Mouse (Mus musculus) gastrocnemius, postnatal 10 days (tissue): ENCODE data around the gene Zfp934. TPM values are rescaled to one million over a fixed set of nuclear protein-coding genes. Genes with fewer than 3 reads are reported as not detected.
"Not testable (repeated sequence)": the region's sequence is repeated elsewhere in the genome, so short reads cannot be mapped to it uniquely, and the experiment has no call there.

Experiments
- DNase-seq: peaks from one replicate; pipeline ENCODE4 v3.0.0; 2021; ENCODE audit warnings: mixed read lengths
- long read RNA-seq, 2 experiments: library from polyadenylated mRNA; stranded (forward); transcript quantifications; one replicate each; pipeline ENCODE4 v2.0.0; 2021
- microRNA-seq, 2 experiments: library from miRNA; unstranded; fragments of <30 nt; microRNA quantifications; one replicate each; pipeline ENCODE4 v1.2.0; 2021
- total RNA-seq, 2 experiments: library from RNA; stranded (reverse); gene quantifications; 2 replicates each; pipeline ENCODE4 v1.2.3; 2021

Zfp934 gene
- total RNA-seq: 1 to 10 TPM; 3.7 to 5.3 TPM
- long read RNA-seq, experiment 1, partial matches to known transcripts: 0 of 3 reads
- long read RNA-seq, experiment 1, other reads (novel, unspliced or antisense): 1 of 3 reads
- long read RNA-seq, experiment 2, partial matches to known transcripts: 0 of 4 reads
- long read RNA-seq, experiment 2, other reads (novel, unspliced or antisense): 4 of 4 reads

GRCm38 (mm10) chr13:62571099-62571498 is at the start of gene Zfp934:
TSS of gene Zfp934 (minus strand) at chr13:62571199.
- DNase-seq: not testable (repeated sequence)

- not testable (repeated sequence) for DNase-seq
Measured at GRCm38 (mm10) chr13:62617449-62617848, 46.5 kb upstream of the Zfp934 start.

- DNase-seq: not testable (repeated sequence)
Measured at GRCm38 (mm10) chr13:62561696-62562095, 9.3 kb downstream of the Zfp934 start.

GRCm38 (mm10) chr13:62558189-62559110 is 12.5 kb downstream of the Zfp934 start, which contains the start of gene Zfp935:
TSS of gene Zfp935 (minus strand) at chr13:62558511.
- DNase-seq: peak; percentile 40

GRCm38 (mm10) chr13:62530129-62530528 is 40.9 kb downstream of the Zfp934 start:
- DNase-seq: not testable (repeated sequence)

DNA sequence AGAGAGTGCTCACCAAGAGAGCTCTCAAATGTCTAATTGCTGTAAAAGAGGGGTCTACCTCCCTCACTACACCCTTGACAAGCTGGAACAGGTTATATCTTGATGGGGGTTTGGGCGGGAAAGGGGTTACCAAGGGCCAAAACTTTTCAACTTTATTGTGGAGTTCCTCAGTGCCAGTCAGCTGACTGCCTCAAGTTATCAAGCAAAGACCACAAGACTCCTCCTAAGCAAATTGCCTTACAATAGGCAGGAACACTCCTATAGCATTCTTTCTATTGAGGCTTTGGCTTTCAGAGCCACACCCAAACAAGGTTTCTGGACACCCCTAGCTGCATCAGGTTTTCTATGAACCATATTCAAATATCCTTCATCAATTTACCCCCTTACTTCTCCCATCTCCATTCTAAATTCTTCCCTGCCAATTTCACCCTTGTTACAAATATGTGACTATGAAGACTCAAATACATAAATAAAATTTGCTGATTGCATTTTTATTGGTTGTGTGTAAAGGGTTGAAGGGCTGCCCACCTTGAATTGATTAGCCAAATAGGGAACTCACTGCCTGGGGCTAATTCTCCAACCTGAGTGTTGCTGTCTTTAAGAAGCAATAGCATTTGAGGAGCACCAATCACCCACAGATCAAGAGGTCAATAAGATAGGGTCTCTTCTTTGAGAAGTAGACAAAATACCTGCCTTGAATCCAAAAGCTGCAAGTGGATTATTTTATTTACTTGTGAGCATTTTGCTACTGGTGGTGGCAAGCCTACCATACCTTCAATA is 60.2 kb downstream of the Zfp934 start:
- DNase-seq: not testable (repeated sequence)

DNA sequence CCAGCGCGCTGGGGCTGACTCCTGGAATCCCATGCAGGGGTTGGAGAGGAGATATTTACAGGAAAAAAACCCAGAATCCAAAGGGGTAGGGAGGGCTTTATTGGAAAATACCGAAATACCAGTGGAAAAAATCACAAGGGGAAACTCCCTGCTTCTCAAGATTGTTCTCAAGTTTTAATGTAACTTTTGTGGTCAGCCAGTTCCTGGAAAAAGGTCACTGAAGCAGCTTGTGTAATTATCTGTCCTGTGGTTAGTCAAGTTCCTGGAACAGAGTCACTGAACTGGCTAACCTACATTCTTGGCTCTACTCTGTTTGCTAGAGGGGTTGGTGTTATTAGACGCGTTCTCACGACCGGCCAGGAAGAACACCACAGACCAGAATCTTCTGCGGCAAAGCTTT is 98.3 kb downstream of the Zfp934 start:
- DNase-seq: not testable (repeated sequence)

DNA sequence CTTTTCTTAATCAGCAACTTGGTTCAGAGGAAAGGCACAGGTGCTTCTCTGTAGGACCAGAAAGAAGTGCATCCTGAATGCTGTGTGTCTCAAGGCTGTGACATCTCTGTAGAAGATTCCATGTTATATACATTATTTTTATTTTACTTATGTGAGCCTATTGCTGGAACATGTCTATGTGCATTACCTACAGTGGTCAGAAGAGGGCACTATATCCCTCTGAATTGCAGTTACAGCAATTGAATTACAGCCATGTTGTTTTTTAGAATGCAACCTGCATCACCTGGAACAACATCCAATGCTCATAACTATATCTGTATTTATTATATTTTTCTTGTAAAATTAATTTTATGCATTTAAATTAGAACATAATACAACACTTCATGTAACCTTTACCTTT is 101.1 kb downstream of the Zfp934 start:
- not testable (repeated sequence) for DNase-seq

GRCm38 (mm10) chr13:62466424-62467334 is 104.3 kb downstream of the Zfp934 start, which contains the start of gene Gm49359:
TSS of gene Gm49359 (minus strand) at chr13:62466832.
- DNase-seq: peak; percentile 78

Small RNA genes within 50 kb of the gene (microRNA-seq; reads per million reads assigned to microRNA genes)
- 0 reads per million in 2 experiments for gene Gm22256

Other genes starting within 250 kb of the Zfp934 start
- gene Gm3604, start 188.0 kb downstream of the Zfp934 start, total RNA-seq: under 1 TPM; 0.35 to 0.77 TPM
- gene Gm49359, start 104.4 kb downstream of the Zfp934 start, total RNA-seq: 1 to 10 TPM; 7.7 to 9.7 TPM
- under 1 TPM in 1 of 2 experiments, not detected in 1; 0.38 TPM for gene Zfp935, start 12.7 kb downstream of the Zfp934 start, total RNA-seq
- gene 6720489N17Rik, start 53.0 kb upstream of the Zfp934 start, total RNA-seq: 1 to 10 TPM; 2.2 to 2.5 TPM
- 1 to 10 TPM; 4.1 to 5.8 TPM for gene Platr25, start 189.5 kb upstream of the Zfp934 start, total RNA-seq
- gene Gm5141, start 214.6 kb upstream of the Zfp934 start, total RNA-seq: 1 to 10 TPM; 1.1 to 1.5 TPM